Mouse (Mus musculus): ENCODE data around the gene Immp1l. TPM values are rescaled to one million over a fixed set of nuclear protein-coding genes. Genes with fewer than 3 reads are reported as not detected.
A peak's percentile ranks its signal among the peaks of the same experiment; 100 is the strongest.

Gene Immp1l
- polyA plus RNA-seq, 1 experiment from 2014 or later, result 98.8 TPM

- DNase-seq (ENCODE audit: low spot score) (peak; percentile 96), ATAC-seq (peak; percentile 98)
- no peaks in the 10 kb centered on the region for H3K9me3 ChIP-seq (ENCODE audit: low read length)
- H3K4me2 ChIP-seq (replicated peaks; ENCODE audit: low read depth, low read length), result peak within 1 kb of the TSS; percentile 65
- no peaks in the 10 kb centered on the region for H3K36me3 ChIP-seq (ENCODE audit: insufficient read depth, low read length)
- 1% methylated on average over 44 of the region's 44 CpGs for WGBS
- peak within 1 kb of the TSS; percentile 20; the same call in 1 of the 2 replicates for H3K27ac ChIP-seq (ENCODE audit: low read length)
- no peaks in the 10 kb centered on the region for H3K27me3 ChIP-seq (replicated peaks; ENCODE audit: insufficient read depth, low read length)
- TF ChIP-seq EP300 (IDR thresholded peaks at IDR 0.05) (no peak), CTCF (IDR thresholded peaks at IDR 0.05) (peak; percentile 7; the same call in 1 of the 2 replicates)
- no peaks in the 10 kb centered on the region for H3K4me1 ChIP-seq (ENCODE audit: insufficient read depth, low read depth, low read length)
- peak within 1 kb of the TSS; percentile 64 for H3K4me3 ChIP-seq (ENCODE audit: low read depth, low read length)
- peak within 1 kb of the TSS; percentile 83 for H3K9ac ChIP-seq (replicated peaks; ENCODE audit: low read depth)
Measured at GRCm38 (mm10) chr2:106002835-106003739, 98.6 kb downstream of the Immp1l start, which contains the start of gene Dnajc24. Dnajc24 (minus strand) TSS chr2:106003549.

- WGBS, result 57% methylated on average over 2 of the region's 2 CpGs
- no peaks in the 10 kb centered on the region for H3K27me3 ChIP-seq (replicated peaks; ENCODE audit: insufficient read depth, low read length)
Measured at GRCm38 (mm10) chr2:106008415-106008814, 104.0 kb downstream of the Immp1l start.

More at GRCm38 (mm10) chr2:106008415-106008814, 104.0 kb downstream of the Immp1l start:
- no peak for TF ChIP-seq CTCF (IDR thresholded peaks at IDR 0.05)
- no peak for TF ChIP-seq EP300 (IDR thresholded peaks at IDR 0.05)
- DNase-seq (ENCODE audit: low spot score), result no peak
- no peak overlapping the region for H3K9ac ChIP-seq (replicated peaks; ENCODE audit: low read depth)
- H3K4me3 ChIP-seq (ENCODE audit: low read depth, low read length), result no peak overlapping the region
- no peaks in the 10 kb centered on the region for H3K4me1 ChIP-seq (ENCODE audit: insufficient read depth, low read depth, low read length)
- no peaks in the 10 kb centered on the region for H3K36me3 ChIP-seq (ENCODE audit: insufficient read depth, low read length)
- ATAC-seq, result no peak
- no peak overlapping the region for H3K27ac ChIP-seq (ENCODE audit: low read length)
- H3K4me2 ChIP-seq (replicated peaks; ENCODE audit: low read depth, low read length), result no peak overlapping the region
- H3K9me3 ChIP-seq (ENCODE audit: low read length), result no peaks in the 10 kb centered on the region

Small RNA genes within 50 kb of the gene (microRNA-seq; reads per million reads assigned to microRNA genes)
- gene Gm22002, result not detected

Other genes starting within 250 kb of the Immp1l start
- not detected in 2 replicates for gene Pax6, start 235.7 kb upstream of the Immp1l start, polyA plus RNA-seq (2015; fragmentation: Nextera tagmentation; extraction: Ambion mirVana)
- gene Elp4, start 74 bp upstream of the Immp1l start, polyA plus RNA-seq (2015; fragmentation: Nextera tagmentation; extraction: Ambion mirVana), result 11.3 and 13.9 TPM in 2 replicates
- gene Dnajc24, start 98.9 kb downstream of the Immp1l start, polyA plus RNA-seq (2015; fragmentation: Nextera tagmentation; extraction: Ambion mirVana), result 26.4 and 28.4 TPM in 2 replicates

Measured in lung, postnatal 0 days (tissue).